Mouse (Mus musculus) c-Kit-positive CD71-positive TER-119-negative erythroid progenitor cells, embryonic 14.5 days (primary cell): ENCODE data around the gene Cldn10.
"Not testable (repeated sequence)": the region's sequence is repeated elsewhere in the genome, so short reads cannot be mapped to it uniquely, and the experiment has no call there.

ENCODE experiments used
- DNase-seq: peaks from one replicate; pipeline ENCODE4 v3.0.0-alpha.2; 2013; ENCODE audit warnings: low read depth

Cldn10 gene

GRCm38 (mm10) chr14:118782241-118782640, 5.5 kb upstream of the Cldn10 start:
- no peak for DNase-seq

DNA sequence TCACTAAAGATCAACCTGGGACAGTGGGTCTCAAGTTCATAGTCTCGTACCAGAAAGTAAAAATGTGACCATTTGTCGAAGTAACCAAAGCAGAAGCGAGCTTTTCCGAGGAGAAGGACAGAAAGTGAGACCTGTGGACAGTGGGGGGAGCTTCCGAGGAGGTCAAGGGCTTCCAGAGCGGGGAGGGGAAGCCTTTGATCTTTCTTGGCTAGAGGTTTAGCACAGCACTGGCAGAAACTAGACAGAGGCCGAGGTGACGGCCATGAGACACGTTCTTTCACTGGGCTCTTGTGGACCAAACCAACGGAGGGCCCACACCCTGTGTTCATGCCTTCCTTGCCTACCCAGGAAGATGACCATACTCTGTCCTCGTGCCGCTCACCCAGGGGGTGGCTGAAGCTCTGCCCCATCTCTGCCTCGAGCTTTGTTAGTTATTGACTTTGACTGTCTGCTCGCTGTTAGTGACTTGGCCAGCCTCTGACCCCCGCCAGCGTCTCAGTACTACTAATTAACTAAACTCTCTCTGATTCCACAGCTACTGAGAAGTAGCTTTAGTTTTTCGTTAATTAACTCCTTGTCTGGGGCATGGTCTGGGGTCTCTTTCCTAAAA, 4.3 kb upstream of the Cldn10 start:
- no peak for DNase-seq

DNA sequence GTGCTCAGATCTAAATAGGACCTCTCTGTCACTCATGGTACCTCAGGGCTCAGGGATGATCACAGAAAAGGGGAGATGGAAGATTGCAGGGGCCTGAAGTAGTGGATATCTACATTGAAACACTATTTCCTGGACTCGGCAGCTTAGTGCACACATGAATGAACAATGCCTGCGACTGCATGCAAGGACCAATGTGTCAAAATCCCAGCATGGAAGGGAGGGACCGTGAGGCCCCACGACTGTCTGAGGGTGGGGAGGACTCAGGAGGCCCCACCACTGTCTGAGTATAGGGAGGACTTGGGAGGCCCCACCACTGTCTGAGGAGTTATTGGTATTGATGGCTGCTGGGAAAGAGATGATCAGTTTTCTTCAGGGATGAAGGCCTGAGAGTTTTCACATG, 2.5 kb downstream of the Cldn10 start:
- no peak for DNase-seq

GRCm38 (mm10) chr14:118792957-118793356, 5.2 kb downstream of the Cldn10 start:
- no peak for DNase-seq

DNA sequence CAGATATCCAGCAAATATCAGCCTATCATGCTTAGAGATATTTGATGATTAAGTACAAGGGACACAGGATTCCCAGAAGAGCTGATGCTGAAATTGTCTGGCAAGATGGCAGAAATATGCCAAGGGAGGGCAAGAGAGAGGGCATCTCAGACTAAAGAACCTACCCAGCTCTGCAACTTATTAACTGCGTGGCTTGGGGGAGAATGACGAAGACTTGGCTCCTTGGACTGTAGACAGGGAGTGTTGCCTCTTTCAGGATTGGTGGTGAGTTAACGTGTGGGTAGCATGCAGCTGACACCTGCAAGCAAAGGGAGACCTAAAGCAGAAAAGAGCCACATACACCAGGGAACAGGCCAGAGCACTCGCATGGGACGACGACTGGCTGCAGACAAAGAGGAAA, 5.7 kb downstream of the Cldn10 start:
- no peak for DNase-seq

DNA sequence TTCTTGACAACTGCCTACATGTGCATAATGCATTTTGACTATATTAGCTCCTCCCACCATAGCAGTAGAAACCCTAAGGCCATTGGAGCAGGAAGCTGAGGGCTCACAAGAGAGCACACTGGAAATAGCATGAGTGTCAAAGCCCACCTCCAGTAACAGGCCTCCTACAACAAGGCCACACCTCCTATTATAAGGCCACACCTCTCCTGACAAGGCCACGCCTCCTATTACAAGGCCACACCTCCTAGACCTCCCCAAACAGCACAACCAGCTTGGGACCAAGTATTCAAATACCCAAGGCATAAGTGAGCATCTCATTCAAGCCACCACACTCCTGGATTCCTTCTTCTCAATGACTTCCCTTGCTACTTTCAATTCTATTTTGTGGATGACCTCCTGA, 6.5 kb downstream of the Cldn10 start:
- DNase-seq = no peak

- no peak for DNase-seq
These were observed 7.2 kb downstream of the Cldn10 start for GRCm38 (mm10) chr14:118794893-118795292.

- DNase-seq = peak; percentile 86
These were observed 8.4 kb downstream of the Cldn10 start for GRCm38 (mm10) chr14:118795915-118796693.

DNA sequence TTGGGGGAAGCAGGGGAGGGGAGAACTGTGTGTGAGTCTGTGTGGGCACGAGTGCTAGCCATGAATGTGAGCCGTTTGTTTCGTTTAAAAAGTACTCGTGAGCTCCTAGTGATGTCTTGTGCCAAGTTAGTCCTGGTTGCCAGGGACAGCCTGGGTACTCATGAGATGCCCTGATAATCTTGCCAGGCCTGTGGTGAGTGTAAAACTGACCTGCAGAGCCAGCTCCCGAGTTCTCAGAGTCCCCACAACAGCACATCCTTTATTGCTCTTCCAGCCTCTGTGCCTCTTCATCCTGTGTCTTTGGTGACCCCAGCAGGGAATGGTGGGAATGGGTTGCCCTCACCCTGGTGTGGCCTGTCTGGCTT, 9.0 kb downstream of the Cldn10 start:
- DNase-seq = no peak

- DNase-seq = no peak
These were observed 9.6 kb downstream of the Cldn10 start for GRCm38 (mm10) chr14:118797270-118797669.

DNA sequence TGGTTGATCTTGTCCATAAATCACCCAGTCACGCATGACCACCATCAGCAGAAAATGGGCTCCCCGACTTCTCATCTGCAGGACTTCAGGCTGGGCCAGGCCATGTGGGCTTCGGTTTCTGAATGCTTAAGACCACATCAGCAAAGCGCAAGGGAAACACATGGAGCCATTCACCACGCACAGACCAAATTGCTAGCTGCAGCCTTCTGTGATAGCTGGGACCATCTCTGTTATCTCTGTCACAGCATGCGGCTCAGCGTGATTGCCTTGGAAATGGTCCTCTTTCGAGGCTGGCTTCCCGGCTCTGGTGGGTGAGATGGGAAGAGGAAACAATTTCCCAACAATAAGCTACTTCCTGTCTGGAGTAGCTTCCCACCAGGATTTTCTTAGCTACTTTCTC, 12.2 kb downstream of the Cldn10 start:
- DNase-seq = no peak

GRCm38 (mm10) chr14:118803936-118804335, 16.2 kb downstream of the Cldn10 start:
- no peak for DNase-seq

DNA sequence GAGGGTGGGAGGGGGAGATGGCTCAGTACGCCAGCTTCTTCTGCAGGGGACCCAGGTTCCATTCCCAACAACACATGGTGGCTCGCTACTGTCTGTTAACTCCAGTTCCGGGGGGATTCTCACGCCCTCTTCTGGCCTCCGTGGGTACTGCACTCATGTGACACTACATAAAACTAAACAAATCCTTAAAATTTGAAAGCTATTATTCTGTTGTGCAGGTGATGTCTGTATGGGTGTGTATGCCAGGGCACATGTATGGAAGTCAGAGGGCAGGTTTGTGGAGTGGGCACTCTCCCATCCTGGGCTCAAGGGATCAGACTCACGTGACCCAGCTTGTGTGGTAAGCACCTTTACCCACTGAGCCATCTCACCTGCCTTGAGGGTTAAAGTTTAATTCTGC, 16.6 kb downstream of the Cldn10 start:
- no peak for DNase-seq

GRCm38 (mm10) chr14:118807653-118808052, 19.9 kb downstream of the Cldn10 start:
- no peak for DNase-seq

DNA sequence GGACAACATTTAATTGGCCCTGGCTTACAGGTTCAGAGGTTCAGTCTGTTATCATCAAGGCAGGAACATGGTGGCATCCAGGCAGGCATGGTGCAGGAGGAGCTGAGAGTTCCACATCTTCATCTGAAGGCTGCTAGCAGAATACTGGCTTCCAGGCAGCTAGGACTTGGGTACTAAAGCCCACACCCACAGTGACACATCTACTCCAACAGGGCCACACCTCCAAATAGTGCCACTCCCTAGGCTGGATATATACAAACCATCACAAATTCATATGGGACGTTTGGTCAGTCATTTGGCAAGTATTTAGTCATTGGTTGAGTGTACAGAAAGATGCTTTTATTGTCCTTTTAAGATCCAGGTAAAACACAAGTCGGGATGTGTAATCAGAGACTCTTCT, 20.5 kb downstream of the Cldn10 start:
- DNase-seq = not testable (repeated sequence)

- DNase-seq = no peak
These were observed 22.0 kb downstream of the Cldn10 start for GRCm38 (mm10) chr14:118809686-118810085.

DNA sequence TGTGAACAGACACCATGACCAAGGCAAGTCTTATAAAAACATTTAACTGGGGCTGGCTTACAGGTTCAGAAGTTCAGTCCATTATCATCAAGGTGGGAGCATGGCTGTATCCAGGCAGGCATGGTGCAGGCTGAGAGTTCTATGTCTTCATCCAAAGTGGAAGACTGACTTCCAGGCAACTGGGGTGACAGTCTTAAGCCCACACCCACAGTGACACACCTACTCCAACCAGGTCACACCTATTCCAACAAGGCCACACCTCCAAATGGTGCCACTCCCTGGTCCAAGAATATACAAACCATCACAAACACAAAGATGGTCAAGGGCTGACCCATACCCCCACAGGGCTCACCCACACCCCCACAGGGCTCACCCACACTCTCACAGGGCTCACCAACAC, 23.5 kb downstream of the Cldn10 start:
- not testable (repeated sequence) for DNase-seq

DNA sequence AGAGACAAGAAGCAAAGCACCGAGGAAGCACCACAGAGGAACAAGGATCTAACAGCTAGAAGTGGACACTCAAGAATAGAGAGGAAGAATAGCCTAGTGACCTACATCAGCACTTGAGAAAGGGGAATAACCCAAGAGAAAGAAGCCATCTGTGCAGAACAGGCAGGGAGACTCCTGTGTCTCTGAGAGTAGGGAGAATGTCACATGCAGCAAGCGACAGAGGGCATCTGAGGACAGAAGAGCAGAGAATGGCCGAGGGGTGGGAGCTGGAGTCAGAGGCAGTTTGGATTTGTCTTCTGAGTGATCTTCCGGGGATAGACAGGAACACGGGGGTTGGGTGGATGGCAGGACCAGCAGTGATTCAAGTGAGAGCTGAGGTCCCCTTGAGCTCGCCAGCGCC, 25.4 kb downstream of the Cldn10 start:
- DNase-seq = no peak

- DNase-seq = peak; percentile 79
These were observed 28.8 kb downstream of the Cldn10 start for GRCm38 (mm10) chr14:118816503-118816902.

- DNase-seq = peak; percentile 46
These were observed 32.4 kb downstream of the Cldn10 start for GRCm38 (mm10) chr14:118820111-118820510.

- no peak for DNase-seq
These were observed 35.1 kb downstream of the Cldn10 start for GRCm38 (mm10) chr14:118822816-118823215.

- DNase-seq = no peak
These were observed 35.6 kb downstream of the Cldn10 start for GRCm38 (mm10) chr14:118823313-118823712.

GRCm38 (mm10) chr14:118826346-118826745, 38.6 kb downstream of the Cldn10 start:
- DNase-seq = no peak
